Mouse (Mus musculus): ENCODE data around the gene Camk1d. TPM values are rescaled to one million over a fixed set of nuclear protein-coding genes. Genes with fewer than 3 reads are reported as not detected.

Gene Camk1d
- polyA plus RNA-seq, 1 experiment from 2014 or later, result 6.5 TPM

DNA sequence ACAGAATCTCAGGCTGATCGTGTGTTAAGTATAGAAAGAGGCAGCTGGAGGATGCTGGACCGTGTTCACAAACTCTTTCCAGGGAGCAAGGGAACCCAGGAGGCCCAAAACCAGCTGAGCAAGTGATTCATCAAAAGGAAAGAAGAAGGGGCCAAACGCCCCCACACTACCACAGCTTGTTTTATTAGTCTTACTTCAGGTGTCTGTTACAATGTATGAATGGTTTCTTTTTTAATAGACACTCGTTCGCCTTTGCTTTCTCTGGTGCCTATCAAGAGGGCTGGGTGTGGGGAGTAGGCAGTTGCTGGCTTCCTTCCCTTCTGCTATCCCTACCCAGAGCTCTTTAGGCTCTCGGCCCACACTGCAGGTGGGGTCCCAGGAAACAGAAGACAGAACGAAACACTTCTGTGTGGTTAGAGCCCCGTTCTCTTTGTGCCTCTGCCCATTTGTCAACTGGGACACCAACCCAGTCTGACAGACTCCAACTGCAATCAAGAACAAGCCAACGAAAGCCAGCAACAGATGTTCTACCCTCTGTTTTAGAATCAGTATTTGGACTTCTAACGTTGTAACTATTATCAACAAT is 62.9 kb downstream of the Camk1d start:
- Histone ChIP-seq H3K4me1 (peaks cover 3% of the 10 kb centered on the region; the same call in 1 of the 2 replicates), H3K9ac (replicated peaks) (no peak overlapping the region), H3K9me3 (no peaks in the 10 kb centered on the region), H3K4me3 (no peak overlapping the region), H3K36me3 (no peaks in the 10 kb centered on the region), H3K27me3 (no peaks in the 10 kb centered on the region), H3K27ac (replicated peaks) (no peak overlapping the region), H3K4me2 (replicated peaks) (no peak overlapping the region)
- WGBS, result 75% methylated on average over 10 of the region's 10 CpGs
- ATAC-seq (replicated peaks), result no peak

DNA sequence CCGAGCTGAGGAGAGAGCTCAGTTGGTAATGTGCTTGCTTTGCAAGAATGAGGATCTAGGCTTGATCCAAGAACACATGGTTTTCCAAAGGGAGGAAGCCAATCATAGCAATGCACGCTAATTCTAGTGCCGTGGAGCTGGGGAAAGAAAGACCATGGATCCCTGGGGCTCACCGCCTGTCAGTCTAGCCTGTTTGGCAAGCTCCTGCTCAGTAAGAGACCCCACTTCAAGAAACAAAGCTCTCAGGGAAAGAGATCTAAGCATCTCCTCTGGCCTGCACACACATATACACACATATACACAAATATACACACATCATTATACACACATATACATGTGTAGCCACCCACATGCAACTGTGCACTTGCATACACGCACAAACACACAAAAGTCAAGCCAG is 65.1 kb downstream of the Camk1d start:
- no peak for ATAC-seq (replicated peaks)
- WGBS, result 75% methylated on average over 5 of the region's 5 CpGs
- H3K4me3 ChIP-seq, result no peak overlapping the region
- no peak overlapping the region for H3K9ac ChIP-seq (replicated peaks)
- H3K9me3 ChIP-seq, result no peaks in the 10 kb centered on the region
- H3K27ac ChIP-seq (replicated peaks), result no peak overlapping the region
- no peak overlapping the region for H3K4me2 ChIP-seq (replicated peaks)
- no peaks in the 10 kb centered on the region for H3K36me3 ChIP-seq
- H3K4me1 ChIP-seq, result peaks cover 3% of the 10 kb centered on the region; the same call in 1 of the 2 replicates
- no peaks in the 10 kb centered on the region for H3K27me3 ChIP-seq

GRCm38 (mm10) chr2:5648764-5649163 is 65.6 kb downstream of the Camk1d start:
- no peak for ATAC-seq (replicated peaks)
- no peaks in the 10 kb centered on the region for H3K27me3 ChIP-seq
- WGBS, result 80% methylated on average over 6 of the region's 6 CpGs

DNA sequence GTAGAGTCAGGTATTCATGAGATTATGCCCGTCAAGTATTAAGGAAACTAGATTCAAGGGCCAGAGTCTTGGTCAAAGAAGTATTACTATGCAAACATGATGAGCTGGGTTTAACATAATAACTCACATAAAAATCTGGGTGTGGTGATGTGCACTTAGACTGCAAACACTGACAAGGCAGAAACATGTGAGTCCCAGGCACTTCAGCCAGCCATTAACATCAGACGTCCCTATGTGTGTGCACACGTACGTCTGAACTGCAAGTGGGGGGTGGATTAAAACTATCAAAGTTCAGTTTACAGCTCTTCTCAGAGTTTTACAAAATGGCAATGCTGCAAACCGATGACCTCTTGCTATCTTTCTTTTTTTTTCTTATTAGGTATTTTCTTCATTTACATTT is 68.0 kb downstream of the Camk1d start:
- no peak for ATAC-seq (replicated peaks)
- 92% methylated on average over 5 of the region's 5 CpGs for WGBS
- Histone ChIP-seq H3K27ac (replicated peaks) (no peak overlapping the region), H3K4me3 (no peak overlapping the region), H3K27me3 (no peaks in the 10 kb centered on the region), H3K4me1 (peaks cover 8% of the 10 kb centered on the region), H3K36me3 (no peaks in the 10 kb centered on the region), H3K9me3 (no peaks in the 10 kb centered on the region), H3K4me2 (replicated peaks) (no peak overlapping the region), H3K9ac (replicated peaks) (no peak overlapping the region)

More at GRCm38 (mm10) chr2:5648764-5649163, 65.6 kb downstream of the Camk1d start:
- Histone ChIP-seq H3K4me2 (replicated peaks) (no peak overlapping the region), H3K4me3 (no peak overlapping the region), H3K27ac (replicated peaks) (no peak overlapping the region), H3K9me3 (no peaks in the 10 kb centered on the region), H3K9ac (replicated peaks) (no peak overlapping the region), H3K36me3 (no peaks in the 10 kb centered on the region), H3K4me1 (peaks cover 3% of the 10 kb centered on the region; the same call in 1 of the 2 replicates)

- no peak overlapping the region for H3K4me3 ChIP-seq
- no peaks in the 10 kb centered on the region for H3K36me3 ChIP-seq
- no peak overlapping the region for H3K4me2 ChIP-seq (replicated peaks)
- peaks cover 5% of the 10 kb centered on the region; the same call in 1 of the 2 replicates for H3K4me1 ChIP-seq
- ATAC-seq (replicated peaks), result no peak
- no peak overlapping the region for H3K9ac ChIP-seq (replicated peaks)
- H3K9me3 ChIP-seq, result no peaks in the 10 kb centered on the region
- H3K27ac ChIP-seq (replicated peaks), result no peak overlapping the region
- H3K27me3 ChIP-seq, result no peaks in the 10 kb centered on the region
- 78% methylated on average over 2 of the region's 2 CpGs for WGBS
Observed at GRCm38 (mm10) chr2:5645584-5645983, 68.7 kb downstream of the Camk1d start.

DNA sequence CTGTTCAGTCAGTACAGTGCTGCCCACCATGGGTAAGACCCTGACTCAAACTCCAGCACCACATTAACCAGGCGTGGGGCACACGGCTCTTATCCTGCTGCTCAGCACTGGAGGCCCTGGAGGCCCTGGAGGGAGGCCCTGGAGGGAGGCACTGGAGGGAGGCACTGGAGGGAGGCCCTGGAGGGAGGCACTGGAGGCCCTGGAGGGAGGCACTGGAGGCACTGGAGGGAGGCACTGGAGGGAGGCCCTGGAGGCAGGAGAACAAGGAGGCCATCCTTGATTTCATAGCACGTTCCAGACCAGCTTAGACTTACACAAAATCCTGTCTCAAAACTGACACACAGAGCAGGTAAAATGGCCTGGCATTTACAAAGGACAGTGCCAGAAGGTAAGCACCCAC is 70.4 kb downstream of the Camk1d start:
- Histone ChIP-seq H3K27me3 (no peaks in the 10 kb centered on the region), H3K9me3 (no peaks in the 10 kb centered on the region), H3K9ac (replicated peaks) (no peak overlapping the region), H3K4me1 (peaks cover 5% of the 10 kb centered on the region; the same call in 1 of the 2 replicates), H3K27ac (replicated peaks) (no peak overlapping the region), H3K36me3 (no peaks in the 10 kb centered on the region), H3K4me2 (replicated peaks) (no peak overlapping the region), H3K4me3 (no peak overlapping the region)
- no peak for ATAC-seq (replicated peaks)
- WGBS, result 82% methylated on average over 3 of the region's 3 CpGs

DNA sequence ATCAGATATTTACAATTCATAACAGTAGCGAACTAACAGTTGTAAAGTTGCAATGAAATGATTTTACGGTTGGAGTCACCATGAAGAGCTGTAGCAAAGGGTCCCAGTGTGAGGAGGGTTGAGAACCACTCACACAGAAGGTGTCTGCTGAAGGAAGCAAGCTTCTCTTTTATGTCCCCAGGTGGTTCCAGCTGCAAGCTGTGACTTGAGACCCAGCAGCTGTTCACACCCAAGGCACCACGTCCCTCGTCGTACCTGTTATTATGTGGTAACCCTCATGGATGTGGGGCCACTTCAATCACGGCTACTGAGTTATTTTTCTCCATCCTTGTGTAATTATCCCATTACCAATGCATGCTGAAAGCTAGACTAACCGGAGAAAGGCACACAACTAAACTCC is 71.1 kb downstream of the Camk1d start:
- H3K36me3 ChIP-seq, result no peaks in the 10 kb centered on the region
- H3K9me3 ChIP-seq, result no peaks in the 10 kb centered on the region
- no peak overlapping the region for H3K4me3 ChIP-seq
- ATAC-seq (replicated peaks), result no peak
- peaks cover 5% of the 10 kb centered on the region; the same call in 1 of the 2 replicates for H3K4me1 ChIP-seq
- WGBS, result 87% methylated on average over 7 of the region's 7 CpGs
- H3K27me3 ChIP-seq, result no peaks in the 10 kb centered on the region
- H3K4me2 ChIP-seq (replicated peaks), result no peak overlapping the region
- no peak overlapping the region for H3K9ac ChIP-seq (replicated peaks)
- no peak overlapping the region for H3K27ac ChIP-seq (replicated peaks)

GRCm38 (mm10) chr2:5642624-5643023 is 71.7 kb downstream of the Camk1d start:
- Histone ChIP-seq H3K27ac (replicated peaks) (no peak overlapping the region), H3K4me2 (replicated peaks) (no peak overlapping the region), H3K36me3 (no peaks in the 10 kb centered on the region), H3K4me3 (no peak overlapping the region), H3K9ac (replicated peaks) (no peak overlapping the region), H3K27me3 (no peaks in the 10 kb centered on the region), H3K9me3 (no peaks in the 10 kb centered on the region), H3K4me1 (peaks cover 5% of the 10 kb centered on the region; the same call in 1 of the 2 replicates)
- 76% methylated on average over 5 of the region's 5 CpGs for WGBS
- no peak for ATAC-seq (replicated peaks)

- no peak for ATAC-seq (replicated peaks)
- H3K4me3 ChIP-seq, result no peak overlapping the region
- no peak overlapping the region for H3K4me2 ChIP-seq (replicated peaks)
- no peaks in the 10 kb centered on the region for H3K27me3 ChIP-seq
- H3K4me1 ChIP-seq, result peaks cover 8% of the 10 kb centered on the region; the same call in 1 of the 2 replicates
- H3K27ac ChIP-seq (replicated peaks), result 0 out of 2 replicates have a peak overlapping the region, but pooled peaks have one; percentile 15
- H3K9me3 ChIP-seq, result no peaks in the 10 kb centered on the region
- H3K36me3 ChIP-seq, result no peaks in the 10 kb centered on the region
- WGBS, result 60% methylated on average over 5 of the region's 5 CpGs
- H3K9ac ChIP-seq (replicated peaks), result no peak overlapping the region
Observed at GRCm38 (mm10) chr2:5641678-5642077, 72.6 kb downstream of the Camk1d start.

DNA sequence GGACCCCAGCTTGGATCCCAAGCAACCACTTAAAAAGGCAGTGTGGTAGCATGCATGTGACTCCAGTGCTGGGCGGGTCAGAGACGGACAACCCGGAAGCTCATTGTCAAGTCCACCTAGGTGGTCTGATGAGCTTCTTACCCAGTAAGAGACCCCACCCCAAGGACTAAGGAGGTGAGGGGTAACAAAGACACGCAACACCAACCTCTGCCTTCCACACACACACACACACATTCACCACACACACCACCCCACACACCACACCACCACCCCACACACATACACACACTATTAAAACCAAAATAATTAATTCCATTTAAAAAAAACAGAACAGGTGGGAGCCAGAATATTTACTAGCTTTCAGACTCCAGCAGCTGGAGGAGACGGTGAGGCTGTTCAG is 73.7 kb downstream of the Camk1d start:
- no peak for ATAC-seq (replicated peaks)
- no peaks in the 10 kb centered on the region for H3K9me3 ChIP-seq
- H3K4me1 ChIP-seq, result peaks cover 8% of the 10 kb centered on the region; the same call in 1 of the 2 replicates
- no peak overlapping the region for H3K27ac ChIP-seq (replicated peaks)
- no peak overlapping the region for H3K9ac ChIP-seq (replicated peaks)
- WGBS, result 87% methylated on average over 5 of the region's 5 CpGs
- H3K27me3 ChIP-seq, result no peaks in the 10 kb centered on the region
- H3K36me3 ChIP-seq, result no peaks in the 10 kb centered on the region
- H3K4me2 ChIP-seq (replicated peaks), result no peak overlapping the region
- H3K4me3 ChIP-seq, result no peak overlapping the region

DNA sequence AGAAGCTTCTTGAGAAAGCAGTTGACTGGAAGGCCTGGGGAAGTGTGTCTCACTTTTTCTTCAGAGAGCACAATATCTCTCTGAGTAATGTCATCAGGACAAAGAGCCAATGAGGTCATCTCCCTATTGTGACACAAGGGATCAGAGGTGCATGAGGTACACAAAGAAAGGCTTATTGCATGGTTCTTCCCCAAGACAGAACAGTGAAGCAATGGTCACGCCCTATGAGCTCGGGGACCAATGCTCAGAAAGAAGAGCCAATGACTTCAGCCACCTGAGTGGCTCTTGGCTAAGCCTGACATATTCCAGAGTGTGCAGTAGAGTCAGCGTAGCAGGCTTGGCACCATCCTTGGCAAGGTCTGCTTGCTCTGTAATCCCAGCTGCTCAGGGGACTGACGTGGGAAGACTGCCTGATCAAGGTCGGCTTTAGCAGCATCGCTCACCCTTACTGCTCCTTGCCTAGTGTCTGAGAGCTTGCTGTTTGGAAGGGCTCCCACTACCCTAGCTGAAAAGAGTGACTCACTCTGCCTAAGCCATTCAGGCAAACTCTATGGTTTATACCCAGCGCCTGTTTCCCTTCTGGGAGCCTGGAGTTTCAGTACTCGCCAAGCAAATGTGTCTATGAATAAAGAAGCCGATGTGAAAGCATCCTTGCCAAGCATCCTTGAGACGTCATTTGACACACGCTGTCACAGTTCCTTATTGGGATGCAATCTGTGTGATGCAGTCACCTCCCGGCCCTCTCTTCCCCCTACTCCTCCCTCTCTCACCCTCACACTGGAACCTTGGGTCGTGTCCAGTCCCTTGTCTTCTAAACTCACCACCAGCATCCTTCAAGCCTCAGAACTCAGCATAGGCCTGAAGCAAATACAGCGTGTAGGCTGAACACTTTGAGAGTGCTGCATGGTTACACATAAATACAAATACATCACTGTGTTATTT is 77.2 kb downstream of the Camk1d start:
- H3K4me1 ChIP-seq, result peaks cover 8% of the 10 kb centered on the region; the same call in 1 of the 2 replicates
- no peaks in the 10 kb centered on the region for H3K27me3 ChIP-seq
- H3K4me3 ChIP-seq, result no peak overlapping the region
- WGBS, result 70% methylated on average over 14 of the region's 14 CpGs
- no peak overlapping the region for H3K9ac ChIP-seq (replicated peaks)
- H3K9me3 ChIP-seq, result no peaks in the 10 kb centered on the region
- peak; percentile 81 for ATAC-seq (replicated peaks)
- H3K4me2 ChIP-seq (replicated peaks), result no peak overlapping the region
- H3K27ac ChIP-seq (replicated peaks), result peak overlapping the region; percentile 71
- H3K36me3 ChIP-seq, result no peaks in the 10 kb centered on the region

GRCm38 (mm10) chr2:5632355-5632684 is 82.0 kb downstream of the Camk1d start:
- no peak overlapping the region for H3K4me2 ChIP-seq (replicated peaks)
- ATAC-seq (replicated peaks), result no peak
- no peak overlapping the region for H3K9ac ChIP-seq (replicated peaks)
- no peak overlapping the region for H3K4me3 ChIP-seq
- H3K36me3 ChIP-seq, result no peaks in the 10 kb centered on the region
- no peak overlapping the region for H3K27ac ChIP-seq (replicated peaks)
- no peaks in the 10 kb centered on the region for H3K9me3 ChIP-seq
- 89% methylated on average over 6 of the region's 6 CpGs for WGBS
- 0 out of 2 replicates have a peak, but pooled peaks cover 3% of the 10 kb centered on the region for H3K4me1 ChIP-seq
- H3K27me3 ChIP-seq, result no peaks in the 10 kb centered on the region

Measured in forebrain, embryonic 15.5 days (tissue).